Mouse (Mus musculus) testis, adult 2 months (tissue): ENCODE data around the gene Ifitm5.

Experiments used
- CTCF ChIP-seq: fragments of 200-500 bp; IDR thresholded peaks from 2 replicates; pipeline ENCODE4 v1.5.1; 2012; ENCODE audit warnings: low read depth, mild to moderate bottlenecking, inconsistent platforms, low read length, moderate library complexity; ENCODE audit not compliant: control insufficient read depth, insufficient read depth, insufficient replicate concordance
- POLR2A ChIP-seq: fragments of 200-500 bp; IDR thresholded peaks from 2 replicates; pipeline ENCODE4 v1.6.1; 2012; ENCODE audit warnings: low read depth, mild to moderate bottlenecking, inconsistent platforms, low read length, moderate library complexity; ENCODE audit not compliant: control insufficient read depth

GRCm38 (mm10) chr7:140942811-140943210 lies 7.3 kb downstream of the Ifitm5 start:
- TF ChIP-seq POLR2A (no peak), CTCF (no peak)
